Mouse (Mus musculus) stomach, embryonic 14.5 days (tissue): ENCODE data around the gene Acta1. TPM values are rescaled to one million over a fixed set of nuclear protein-coding genes. Genes with fewer than 3 reads are reported as not detected.

Experiments
- ATAC-seq: fragments of 200-750 bp; cut with Nextera tagmentation; 2 replicates; pipeline ENCODE4 v1.8.0; 2017; ENCODE audit warnings: low read depth, moderate TSS enrichment; ENCODE audit not compliant: insufficient number of reproducible peaks, insufficient read depth, low FRiP score
- H3K27ac ChIP-seq: fragments of 300-500 bp; sonication (generic); 2 replicates; pipeline ENCODE4 v1.5.1; 2014; ENCODE audit warnings: mild to moderate bottlenecking, low read length, moderate library complexity, mixed read lengths
- H3K27me3 ChIP-seq: fragments of 300-500 bp; sonication (generic); 2 replicates; pipeline ENCODE4 v1.6.1; 2014; ENCODE audit warnings: low read length, control low read depth, mixed read lengths; ENCODE audit not compliant: control insufficient read depth, insufficient read depth
- H3K36me3 ChIP-seq: fragments of 300-500 bp; sonication (generic); 2 replicates; pipeline ENCODE4 v1.6.1; 2014; ENCODE audit warnings: mild to moderate bottlenecking, control low read depth, low read length, moderate library complexity, mixed read lengths; ENCODE audit not compliant: control insufficient read depth, insufficient read depth
- H3K4me1 ChIP-seq: fragments of 300-500 bp; sonication (generic); 2 replicates; pipeline ENCODE4 v1.6.1; 2014; ENCODE audit warnings: low read length, control low read depth, mixed read lengths; ENCODE audit not compliant: control insufficient read depth, insufficient read depth
- H3K4me2 ChIP-seq: fragments of 300-500 bp; sonication (generic); replicated peaks from 2 replicates; pipeline ENCODE4 v1.6.1; 2014; ENCODE audit warnings: low read depth, low read length, control low read depth
- H3K4me3 ChIP-seq: fragments of 300-500 bp; sonication (generic); 2 replicates; pipeline ENCODE4 v1.5.1; 2014; ENCODE audit warnings: low read depth, low read length, control low read depth
- H3K9ac ChIP-seq: fragments of 300-500 bp; sonication (generic); replicated peaks from 2 replicates; pipeline ENCODE4 v1.6.1; 2014; ENCODE audit warnings: low read depth, mild to moderate bottlenecking, control low read depth, low read length, moderate library complexity, mixed read lengths
- H3K9me3 ChIP-seq: fragments of 300-500 bp; sonication (generic); 2 replicates; pipeline ENCODE4 v1.6.1; 2016; ENCODE audit warnings: low read depth, low read length, control low read depth; ENCODE audit not compliant: control insufficient read depth
- WGBS: fragments of 180-500 bp; shearing (Covaris S2); extraction: QIAGEN DNeasy Blood & Tissue Kit; methylation state at CpG from one replicate; pipeline ENCODE4 v1.1.7; 2014; 5-methylcytosine and 5-hydroxymethylcytosine counted together
- polyA plus RNA-seq: library from polyadenylated mRNA; unstranded; fragments of >200 nt; fragmentation: Nextera tagmentation; extraction: Ambion mirVana; gene quantifications from 2 replicates; pipeline ENCODE4 v1.2.1, GENCODE M21; 2014

Gene Acta1
- polyA plus RNA-seq, 1 experiment from 2014 or later = 4.1 TPM

- H3K36me3 ChIP-seq = peaks cover 21% of the 10 kb centered on the region
- no peak overlapping the region for H3K4me2 ChIP-seq
- no peak overlapping the region for H3K4me3 ChIP-seq
- no peaks in the 10 kb centered on the region for H3K4me1 ChIP-seq
- H3K27ac ChIP-seq = no peak overlapping the region
- H3K27me3 ChIP-seq = peaks cover 17% of the 10 kb centered on the region; the same call in 1 of the 2 replicates
- no peak overlapping the region for H3K9ac ChIP-seq
- WGBS = 84% methylated on average over 5 of the region's 5 CpGs
- H3K9me3 ChIP-seq = no peaks in the 10 kb centered on the region
- no peak for ATAC-seq
These were observed 4.0 kb upstream of the Acta1 start for GRCm38 (mm10) chr8:123898576-123898975.

DNA sequence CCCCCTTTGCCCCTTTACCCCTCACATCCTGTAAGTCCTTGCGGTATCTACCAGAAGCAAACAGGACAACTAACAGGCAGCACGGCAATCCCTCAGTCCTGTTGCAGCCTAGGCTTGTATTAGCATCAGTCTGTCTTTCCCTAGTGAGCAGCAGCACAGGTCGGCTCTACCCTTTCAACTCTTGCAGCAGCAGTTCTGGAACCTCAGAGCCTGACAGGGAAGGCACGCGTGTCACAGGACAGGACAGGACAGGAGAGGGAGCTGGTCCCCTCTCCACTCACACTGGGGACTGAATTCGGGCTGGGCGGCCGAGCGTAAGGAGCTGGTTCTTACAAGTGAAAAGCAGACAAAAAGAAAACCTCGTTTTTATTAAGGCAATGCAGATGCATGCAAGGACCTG is 2.2 kb upstream of the Acta1 start:
- Histone ChIP-seq H3K36me3 (peaks cover 5% of the 10 kb centered on the region; the same call in 1 of the 2 replicates), H3K4me2 (no peak overlapping the region), H3K9ac (no peak overlapping the region), H3K27ac (no peak overlapping the region), H3K4me1 (no peaks in the 10 kb centered on the region), H3K9me3 (no peaks in the 10 kb centered on the region), H3K4me3 (no peak overlapping the region), H3K27me3 (peaks cover 33% of the 10 kb centered on the region)
- 53% methylated on average over 10 of the region's 10 CpGs for WGBS
- no peak for ATAC-seq

GRCm38 (mm10) chr8:123896366-123896761 is 1.8 kb upstream of the Acta1 start:
- Histone ChIP-seq H3K4me2 (no peak overlapping the region), H3K9ac (no peak overlapping the region), H3K36me3 (peaks cover 1% of the 10 kb centered on the region; the same call in 1 of the 2 replicates), H3K27ac (no peak overlapping the region), H3K9me3 (no peaks in the 10 kb centered on the region), H3K4me3 (no peak overlapping the region), H3K27me3 (peaks cover 33% of the 10 kb centered on the region), H3K4me1 (peaks cover 3% of the 10 kb centered on the region; the same call in 1 of the 2 replicates)
- 51% methylated on average over 14 of the region's 14 CpGs for WGBS
- ATAC-seq = no peak

DNA sequence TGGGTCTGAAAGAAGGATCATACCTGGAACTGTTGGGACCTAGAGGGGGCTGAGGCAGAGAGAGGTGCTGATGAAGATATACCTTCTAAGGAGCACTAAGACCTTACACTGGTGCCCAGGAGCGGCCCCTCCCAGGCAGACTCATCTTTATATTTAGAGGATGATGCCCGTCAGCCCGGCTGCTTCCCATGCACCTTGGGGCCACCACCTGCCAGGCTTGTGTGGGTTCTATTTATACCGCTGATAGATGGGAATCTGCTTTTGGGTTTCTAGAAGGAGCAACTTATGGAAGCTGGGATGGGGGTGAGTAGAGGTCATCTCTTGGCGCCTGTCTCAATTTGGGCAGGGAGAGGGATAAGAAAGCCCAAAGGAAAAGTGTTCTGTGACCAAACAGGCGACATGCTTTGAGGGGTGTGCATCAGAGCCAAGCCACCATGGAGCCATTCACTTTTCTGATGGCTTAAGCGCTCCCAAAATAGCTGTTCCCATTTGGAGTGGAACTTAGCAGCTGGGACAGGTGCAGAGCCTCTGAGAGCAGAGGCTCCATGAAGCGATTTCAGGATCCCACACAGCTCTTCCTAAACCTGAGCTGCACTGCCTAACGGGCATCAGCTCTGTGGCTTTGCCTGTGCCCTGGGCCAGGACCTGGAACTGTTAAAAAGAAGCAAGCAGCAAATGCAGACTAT is 1.3 kb upstream of the Acta1 start:
- Histone ChIP-seq H3K27me3 (peaks cover 33% of the 10 kb centered on the region), H3K9ac (no peak overlapping the region), H3K27ac (no peak overlapping the region), H3K4me2 (no peak overlapping the region), H3K9me3 (no peaks in the 10 kb centered on the region), H3K4me3 (no peak overlapping the region), H3K4me1 (peaks cover 4% of the 10 kb centered on the region; the same call in 1 of the 2 replicates), H3K36me3 (no peaks in the 10 kb centered on the region; the same call in 1 of the 2 replicates)
- no peak for ATAC-seq
- 65% methylated on average over 9 of the region's 9 CpGs for WGBS

DNA sequence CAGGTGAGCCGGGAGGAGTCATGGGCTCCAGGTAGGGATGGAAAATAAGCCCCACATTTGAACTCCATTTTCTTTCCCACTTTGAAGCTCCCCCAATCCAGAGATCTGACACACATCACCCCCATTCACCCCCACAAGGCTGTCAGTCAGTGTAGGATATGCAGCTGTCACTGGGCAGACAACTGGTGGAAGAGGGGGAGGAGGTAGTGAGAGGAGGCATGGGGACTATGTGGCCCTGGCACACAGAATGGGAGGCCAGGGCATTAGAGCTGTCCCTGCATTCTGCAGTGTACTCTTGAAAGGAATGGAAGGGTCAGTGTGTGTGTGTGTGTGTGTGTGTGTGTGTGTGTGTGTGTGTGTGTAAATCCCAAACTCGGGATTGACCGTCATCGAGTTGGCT is 679 bp upstream of the Acta1 start:
- no peak for ATAC-seq
- 79% methylated on average over 4 of the region's 4 CpGs for WGBS
- H3K4me2 ChIP-seq = no peak overlapping the region
- no peaks in the 10 kb centered on the region; the same call in 1 of the 2 replicates for H3K36me3 ChIP-seq
- H3K4me1 ChIP-seq = peaks cover 4% of the 10 kb centered on the region; the same call in 1 of the 2 replicates
- no peak overlapping the region for H3K4me3 ChIP-seq
- no peaks in the 10 kb centered on the region for H3K9me3 ChIP-seq
- no peak overlapping the region for H3K27ac ChIP-seq
- H3K27me3 ChIP-seq = peaks cover 39% of the 10 kb centered on the region
- no peak overlapping the region for H3K9ac ChIP-seq

- H3K4me1 ChIP-seq = peaks cover 4% of the 10 kb centered on the region; the same call in 1 of the 2 replicates
These were observed 1.1 kb downstream of the Acta1 start for GRCm38 (mm10) chr8:123893413-123893812.

GRCm38 (mm10) chr8:123892586-123893155 is 1.9 kb downstream of the Acta1 start:
- H3K4me2 ChIP-seq = 0 out of 2 replicates have a peak overlapping the region, but pooled peaks have one; percentile 5
- no peak overlapping the region for H3K27ac ChIP-seq
- H3K36me3 ChIP-seq = no peaks in the 10 kb centered on the region
- no peak for ATAC-seq
- no peak overlapping the region for H3K9ac ChIP-seq
- H3K4me3 ChIP-seq = no peak overlapping the region; the same call in 1 of the 2 replicates
- 17% methylated on average over 30 of the region's 30 CpGs for WGBS
- H3K27me3 ChIP-seq = peaks cover 41% of the 10 kb centered on the region
- H3K9me3 ChIP-seq = no peaks in the 10 kb centered on the region
- peaks cover 4% of the 10 kb centered on the region; the same call in 1 of the 2 replicates for H3K4me1 ChIP-seq

More at GRCm38 (mm10) chr8:123893413-123893812, 1.1 kb downstream of the Acta1 start:
- no peak overlapping the region for H3K4me3 ChIP-seq
- WGBS = 75% methylated on average over 11 of the region's 11 CpGs
- no peak overlapping the region for H3K27ac ChIP-seq
- no peak overlapping the region for H3K9ac ChIP-seq
- H3K4me2 ChIP-seq = no peak overlapping the region
- no peaks in the 10 kb centered on the region for H3K36me3 ChIP-seq
- no peaks in the 10 kb centered on the region for H3K9me3 ChIP-seq
- peaks cover 41% of the 10 kb centered on the region for H3K27me3 ChIP-seq
- no peak for ATAC-seq

DNA sequence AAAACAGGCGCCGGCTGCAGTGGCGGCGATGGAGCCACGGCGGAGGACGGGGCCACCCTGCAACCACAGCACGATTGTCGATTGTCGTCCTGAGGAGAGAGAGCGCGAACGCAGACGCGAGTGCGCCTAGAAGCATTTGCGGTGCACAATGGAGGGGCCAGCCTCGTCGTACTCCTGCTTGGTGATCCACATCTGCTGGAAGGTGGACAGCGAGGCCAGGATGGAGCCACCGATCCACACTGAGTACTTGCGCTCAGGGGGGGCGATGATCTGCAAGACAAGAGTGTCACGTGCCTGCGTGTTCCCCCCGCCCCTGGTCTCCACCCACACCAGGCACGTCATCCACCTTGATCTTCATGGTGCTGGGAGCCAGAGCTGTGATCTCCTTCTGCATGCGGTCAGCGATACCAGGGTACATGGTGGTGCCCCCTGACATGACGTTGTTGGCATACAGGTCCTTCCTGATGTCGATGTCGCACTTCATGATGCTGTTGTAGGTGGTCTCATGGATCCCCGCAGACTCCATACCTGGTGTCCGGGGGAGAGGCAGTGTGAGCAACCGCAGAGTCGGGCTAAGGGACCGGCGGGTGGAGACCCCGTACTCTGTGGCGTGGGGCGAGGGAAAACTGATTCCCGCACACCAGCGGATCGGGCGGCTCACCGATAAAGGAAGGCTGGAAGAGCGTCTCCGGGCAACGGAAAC is 2.5 kb downstream of the Acta1 start:
- H3K9ac ChIP-seq = no peak overlapping the region
- peaks cover 4% of the 10 kb centered on the region; the same call in 1 of the 2 replicates for H3K4me1 ChIP-seq
- H3K36me3 ChIP-seq = no peaks in the 10 kb centered on the region
- peak overlapping the region; percentile 14; the same call in 1 of the 2 replicates for H3K4me2 ChIP-seq
- peak overlapping the region; percentile 3 for H3K4me3 ChIP-seq
- no peak overlapping the region for H3K27ac ChIP-seq
- 2% methylated on average over 49 of the region's 49 CpGs for WGBS
- peaks cover 41% of the 10 kb centered on the region for H3K27me3 ChIP-seq
- 0 out of 2 replicates have a peak, but pooled peaks have one; percentile 46 for ATAC-seq
- no peaks in the 10 kb centered on the region for H3K9me3 ChIP-seq
